Mouse (Mus musculus) embryonic stem cell, embryonic (primary cell): Measurements from ENCODE around the gene Abhd12.

ENCODE experiments used
- CTCF ChIA-PET, 4 experiments: fragments of 300-600 bp in 2 of 4; fragments of 350-600 bp in 2 of 4; sonication (Branson Sonifier 250); formaldehyde crosslinking; loops; one replicate each; lab custom pipeline; 2022; ENCODE audit warnings: inconsistent platforms in 2 of 4; lab: Charles Lee
- POLR2A ChIA-PET, 4 experiments: fragments of 300-600 bp in 2 of 4; fragments of 350-600 bp in 2 of 4; sonication (Branson Sonifier 250); formaldehyde crosslinking; loops; one replicate each; lab custom pipeline; 2022; ENCODE audit warnings: antibody characterized with exemption in 4 of 4, inconsistent platforms in 1 of 4; lab: Charles Lee

Gene Abhd12

GRCm38 (mm10) chr2:150839686-150840471 lies 64.7 kb downstream of the Abhd12 start:
- ChIA-PET CTCF (interaction anchor here in 2 of 4 experiments (0.5 to 2.2 kb wide), 2 partner anchors 11 to 58 kb away, joined by 6 to 10 read pairs; no protein-coding TSS in a partner anchor), POLR2A (interaction anchor here in 2 of 4 experiments (0.7 to 3.6 kb wide), 9 partner anchors 9 to 70 kb away, joined by 3 to 13 read pairs (median 4); partner anchors contain the start of gene Abhd12 (in 2 of the 2))

GRCm38 (mm10) chr2:150837781-150838180 lies 66.8 kb downstream of the Abhd12 start:
- ChIA-PET CTCF (no interaction called here), POLR2A (interaction anchor here in 3 of 4 experiments (1.0 to 4.3 kb wide), 13 partner anchors 11 to 660 kb away, joined by 3 to 17 read pairs (median 4); partner anchors contain the start of genes Abhd12 (in 2 of the 3), Gins1 (in 2 of the 3), Nanp (in 2 of the 3) and Ninl (in 2 of the 3))

- ChIA-PET POLR2A (interaction anchor here in 3 of 4 experiments (0.6 to 4.3 kb wide), 12 partner anchors 12 to 661 kb away, joined by 3 to 17 read pairs (median 4); partner anchors contain the start of genes Abhd12 (in 2 of the 3), Gins1 (in 2 of the 3), Nanp (in 2 of the 3) and Ninl (in 2 of the 3)), CTCF (interaction anchor here in 1 of 4 experiments (1.4 kb wide), 1 partner anchor 9 kb away, joined by 6 read pairs; no protein-coding TSS in a partner anchor)
Observed at GRCm38 (mm10) chr2:150836906-150837305, 67.6 kb downstream of the Abhd12 start.

- CTCF ChIA-PET = interaction anchor here in 1 of 4 experiments (1.4 kb wide), 1 partner anchor 8 kb away, joined by 6 read pairs; no protein-coding TSS in a partner anchor
- POLR2A ChIA-PET = interaction anchor here in 2 of 4 experiments (1.0 to 4.3 kb wide), 7 partner anchors 8 to 203 kb away, joined by 3 to 17 read pairs (median 4); partner anchors contain the start of genes Abhd12 (in 1 of the 2), Gins1 (in 1 of the 2), Nanp (in 1 of the 2) and Ninl (in 1 of the 2)
Observed at GRCm38 (mm10) chr2:150835975-150836374, 68.6 kb downstream of the Abhd12 start.

GRCm38 (mm10) chr2:150834616-150835015 lies 69.9 kb downstream of the Abhd12 start:
- ChIA-PET POLR2A (interaction anchor here in 2 of 4 experiments (0.7 to 1.1 kb wide), 4 partner anchors 16 to 96 kb away, joined by 3 to 4 read pairs (median 3); partner anchors contain the start of gene Pygb (in 1 of the 2)), CTCF (no interaction called here)

- ChIA-PET POLR2A (interaction anchor here in 3 of 4 experiments (0.6 to 1.3 kb wide), 6 partner anchors 9 to 72 kb away, joined by 3 to 5 read pairs (median 3); partner anchors contain the start of gene Abhd12 (in 1 of the 3)), CTCF (no interaction called here)
Observed at GRCm38 (mm10) chr2:150832029-150832428, 72.5 kb downstream of the Abhd12 start.

- ChIA-PET POLR2A (interaction anchor here in 3 of 4 experiments (0.6 to 1.6 kb wide), 9 partner anchors 9 to 705 kb away, joined by 3 to 5 read pairs (median 3); no protein-coding TSS in a partner anchor), CTCF (no interaction called here)
Observed at GRCm38 (mm10) chr2:150830911-150831441, 73.6 kb downstream of the Abhd12 start.

GRCm38 (mm10) chr2:150830011-150830410 lies 74.5 kb downstream of the Abhd12 start:
- ChIA-PET POLR2A (interaction anchor here in 2 of 4 experiments (1.0 to 1.6 kb wide), 4 partner anchors 10 to 27 kb away, joined by 3 read pairs; no protein-coding TSS in a partner anchor), CTCF (interaction anchor here in 1 of 4 experiments (2.1 kb wide), 1 partner anchor 12 kb away, joined by 5 read pairs; no protein-coding TSS in a partner anchor)

- ChIA-PET POLR2A (interaction anchor here in 1 of 4 experiments (1.7 to 3.7 kb wide), 2 partner anchors 11 to 14 kb away, joined by 4 to 20 read pairs; no protein-coding TSS in a partner anchor), CTCF (interaction anchor here in 3 of 4 experiments (0.6 to 2.1 kb wide), 6 partner anchors 8 to 170 kb away, joined by 3 to 8 read pairs (median 6); no protein-coding TSS in a partner anchor)
Observed at GRCm38 (mm10) chr2:150828654-150829053, 75.9 kb downstream of the Abhd12 start.

GRCm38 (mm10) chr2:150828164-150828563 lies 76.4 kb downstream of the Abhd12 start:
- CTCF ChIA-PET = interaction anchor here in 3 of 4 experiments (0.6 to 2.1 kb wide), 6 partner anchors 8 to 170 kb away, joined by 3 to 8 read pairs (median 6); no protein-coding TSS in a partner anchor
- POLR2A ChIA-PET = interaction anchor here in 2 of 4 experiments (1.1 to 3.7 kb wide), 5 partner anchors 8 to 168 kb away, joined by 3 to 20 read pairs (median 4); no protein-coding TSS in a partner anchor

GRCm38 (mm10) chr2:150826426-150826825 lies 78.1 kb downstream of the Abhd12 start:
- CTCF ChIA-PET = no interaction called here

GRCm38 (mm10) chr2:150822987-150823386 lies 81.6 kb downstream of the Abhd12 start:
- ChIA-PET CTCF (no interaction called here), POLR2A (interaction anchor here in 2 of 4 experiments (0.7 to 3.0 kb wide), 2 partner anchors 13 to 436 kb away, joined by 3 to 9 read pairs; no protein-coding TSS in a partner anchor)

More at GRCm38 (mm10) chr2:150826426-150826825, 78.1 kb downstream of the Abhd12 start:
- POLR2A ChIA-PET = interaction anchor here in 3 of 4 experiments (0.7 to 3.7 kb wide), 6 partner anchors 9 to 97 kb away, joined by 3 to 20 read pairs (median 4); no protein-coding TSS in a partner anchor

GRCm38 (mm10) chr2:150820720-150821119 lies 83.8 kb downstream of the Abhd12 start:
- ChIA-PET CTCF (no interaction called here), POLR2A (interaction anchor here in 2 of 4 experiments (0.9 to 1.0 kb wide), 2 partner anchors 10 to 189 kb away, joined by 3 read pairs; no protein-coding TSS in a partner anchor)

GRCm38 (mm10) chr2:150818742-150819141 lies 85.8 kb downstream of the Abhd12 start:
- POLR2A ChIA-PET = interaction anchor here in 2 of 4 experiments (0.5 to 1.2 kb wide), 2 partner anchors 115 to 182 kb away, joined by 3 to 5 read pairs; no protein-coding TSS in a partner anchor
- CTCF ChIA-PET = no interaction called here

GRCm38 (mm10) chr2:150816676-150817402 lies 87.7 kb downstream of the Abhd12 start:
- ChIA-PET POLR2A (interaction anchor here in 2 of 4 experiments (1.0 to 4.4 kb wide), 10 partner anchors 9 to 223 kb away, joined by 3 to 20 read pairs (median 4); partner anchors contain the start of genes Nanp (in 1 of the 2) and Ninl (in 1 of the 2)), CTCF (interaction anchor here in 1 of 4 experiments (0.7 kb wide), 1 partner anchor 8 kb away, joined by 3 read pairs; no protein-coding TSS in a partner anchor)

- ChIA-PET CTCF (interaction anchor here in 1 of 4 experiments (0.5 kb wide), 1 partner anchor 1228 kb away, joined by 8 read pairs; no protein-coding TSS in a partner anchor), POLR2A (interaction anchor here in 2 of 4 experiments (1.3 to 4.4 kb wide), 5 partner anchors 10 to 226 kb away, joined by 3 to 20 read pairs (median 3); partner anchors contain the start of genes Nanp (in 2 of the 2) and Ninl (in 2 of the 2))
Observed at GRCm38 (mm10) chr2:150812816-150813215, 91.7 kb downstream of the Abhd12 start.
